Mouse (Mus musculus) gastrocnemius, adult 18-20 months (tissue): ENCODE measurements around the gene Omt2a. TPM values are rescaled to one million over a fixed set of nuclear protein-coding genes. Genes with fewer than 3 reads are reported as not detected.
"Not testable (repeated sequence)": the region's sequence is repeated elsewhere in the genome, so short reads cannot be mapped to it uniquely, and the experiment has no call there.

ENCODE experiments used
- DNase-seq: peaks from one replicate; pipeline ENCODE4 v3.0.0; 2021; ENCODE audit warnings: low spot score
- total RNA-seq, 2 experiments: library from RNA; stranded (reverse); gene quantifications; 2 replicates each; pipeline ENCODE4 v1.2.3; 2021

The Omt2a gene
- total RNA-seq, 2 experiments from 2014 or later, result not detected

GRCm38 (mm10) chr9:78298232-78298631, 16.4 kb downstream of the Omt2a start:
- no peak for DNase-seq

GRCm38 (mm10) chr9:78296089-78296488, 18.5 kb downstream of the Omt2a start:
- DNase-seq, result peak; percentile 4

GRCm38 (mm10) chr9:78294781-78295180, 19.8 kb downstream of the Omt2a start:
- DNase-seq, result not testable (repeated sequence)

- not testable (repeated sequence) for DNase-seq
Observed at GRCm38 (mm10) chr9:78293683-78294082, 20.9 kb downstream of the Omt2a start.

GRCm38 (mm10) chr9:78292462-78292861, 22.1 kb downstream of the Omt2a start:
- DNase-seq, result not testable (repeated sequence)

- DNase-seq, result not testable (repeated sequence)
Observed at GRCm38 (mm10) chr9:78289723-78290122, 24.9 kb downstream of the Omt2a start, which contains the start of gene Gm10639. Gene Gm10639 (plus strand): TSS chr9:78289923.

GRCm38 (mm10) chr9:78289063-78289462, 25.5 kb downstream of the Omt2a start:
- DNase-seq, result not testable (repeated sequence)

GRCm38 (mm10) chr9:78282002-78282711, 32.4 kb downstream of the Omt2a start:
- not testable (repeated sequence) for DNase-seq

GRCm38 (mm10) chr9:78270945-78271344, 43.7 kb downstream of the Omt2a start:
- DNase-seq, result not testable (repeated sequence)

Other genes with a start within 250 kb of the Omt2a start
- 10 to 100 TPM; 39.6 to 43.4 TPM for gene Fbxo9, start 205.7 kb downstream of the Omt2a start, total RNA-seq
- 1 to 10 TPM; 4.3 to 4.7 TPM for gene Ick, start 205.6 kb downstream of the Omt2a start, total RNA-seq
- 10 to 100 TPM; 22.0 to 23.9 TPM for gene Gsta4, start 132.0 kb downstream of the Omt2a start, total RNA-seq
- gene Gsta1, start 84.1 kb downstream of the Omt2a start, total RNA-seq, result not detected
- under 1 TPM in 1 of 2 experiments, not detected in 1; 0.32 TPM for gene Gm3776, start 57.7 kb downstream of the Omt2a start, total RNA-seq
- gene Gm10639, start 24.9 kb downstream of the Omt2a start, total RNA-seq, result not detected
- not detected for gene Omt2b, start 12.8 kb upstream of the Omt2a start, total RNA-seq
- 1 to 10 TPM in 1 of 2 experiments, under 1 TPM in 1; 0.71 to 1.0 TPM for gene Gsta2, start 41.0 kb upstream of the Omt2a start, total RNA-seq
- not detected for gene Dppa5a, start 53.4 kb upstream of the Omt2a start, total RNA-seq
- not detected for gene Ooep, start 63.9 kb upstream of the Omt2a start, total RNA-seq
- not detected for gene Ddx43, start 81.0 kb upstream of the Omt2a start, total RNA-seq
- under 1 TPM; 0.11 to 0.14 TPM for gene Cgas, start 128.4 kb upstream of the Omt2a start, total RNA-seq
- 10 to 100 TPM; 18.1 to 18.3 TPM for gene Mto1, start 133.4 kb upstream of the Omt2a start, total RNA-seq
- gene Gm17324, start 134.0 kb upstream of the Omt2a start, total RNA-seq, result not detected
- gene Eef1a1, start 174.4 kb upstream of the Omt2a start, total RNA-seq, result 100 to 1,000 TPM; 424 to 467 TPM